Mouse (Mus musculus) limb, embryonic 10.5 days (tissue): Measurements from ENCODE around the gene Klf3. TPM values are rescaled to one million over a fixed set of nuclear protein-coding genes. Genes with fewer than 3 reads are reported as not detected.
"Not testable (repeated sequence)": the region's sequence is repeated elsewhere in the genome, so short reads cannot be mapped to it uniquely, and the experiment has no call there.

Experiments
- DNase-seq: peaks from one replicate; pipeline ENCODE4 v3.0.0-alpha.2; 2017; ENCODE audit warnings: low spot score
- H3K27ac ChIP-seq: fragments of 300-500 bp; sonication (generic); 2 replicates; pipeline ENCODE4 v1.5.1; 2016; ENCODE audit warnings: mild to moderate bottlenecking
- H3K27me3 ChIP-seq: fragments of 300-500 bp; sonication (generic); 2 replicates; pipeline ENCODE4 v1.6.1; 2016; ENCODE audit warnings: low read depth, mild to moderate bottlenecking; ENCODE audit not compliant: poor library complexity, severe bottlenecking
- H3K36me3 ChIP-seq: fragments of 300-500 bp; sonication (generic); 2 replicates; pipeline ENCODE4 v1.6.1; 2016; ENCODE audit warnings: mild to moderate bottlenecking, moderate library complexity
- H3K4me1 ChIP-seq: fragments of 300-500 bp; sonication (generic); 2 replicates; pipeline ENCODE4 v1.6.1; 2016
- H3K4me3 ChIP-seq: fragments of 300-500 bp; sonication (generic); 2 replicates; pipeline ENCODE4 v1.5.1; 2016; ENCODE audit warnings: mild to moderate bottlenecking, moderate library complexity
- H3K9me3 ChIP-seq: fragments of 300-500 bp; sonication (generic); replicated peaks from 2 replicates; pipeline ENCODE4 v1.6.1; 2016; ENCODE audit warnings: mild to moderate bottlenecking
- WGBS: fragments of 180-500 bp; shearing (Covaris S2); methylation state at CpG from one replicate; pipeline ENCODE4 v1.1.7; 2016; 5-methylcytosine and 5-hydroxymethylcytosine counted together
- polyA plus RNA-seq: library from polyadenylated mRNA; unstranded; fragments of >200 nt; fragmentation: Nextera tagmentation; extraction: Ambion mirVana; gene quantifications from 2 replicates; pipeline ENCODE4 v1.2.1, GENCODE M21; 2016

Gene Klf3
- polyA plus RNA-seq, 1 experiment from 2014 or later: 42.7 TPM

DNA sequence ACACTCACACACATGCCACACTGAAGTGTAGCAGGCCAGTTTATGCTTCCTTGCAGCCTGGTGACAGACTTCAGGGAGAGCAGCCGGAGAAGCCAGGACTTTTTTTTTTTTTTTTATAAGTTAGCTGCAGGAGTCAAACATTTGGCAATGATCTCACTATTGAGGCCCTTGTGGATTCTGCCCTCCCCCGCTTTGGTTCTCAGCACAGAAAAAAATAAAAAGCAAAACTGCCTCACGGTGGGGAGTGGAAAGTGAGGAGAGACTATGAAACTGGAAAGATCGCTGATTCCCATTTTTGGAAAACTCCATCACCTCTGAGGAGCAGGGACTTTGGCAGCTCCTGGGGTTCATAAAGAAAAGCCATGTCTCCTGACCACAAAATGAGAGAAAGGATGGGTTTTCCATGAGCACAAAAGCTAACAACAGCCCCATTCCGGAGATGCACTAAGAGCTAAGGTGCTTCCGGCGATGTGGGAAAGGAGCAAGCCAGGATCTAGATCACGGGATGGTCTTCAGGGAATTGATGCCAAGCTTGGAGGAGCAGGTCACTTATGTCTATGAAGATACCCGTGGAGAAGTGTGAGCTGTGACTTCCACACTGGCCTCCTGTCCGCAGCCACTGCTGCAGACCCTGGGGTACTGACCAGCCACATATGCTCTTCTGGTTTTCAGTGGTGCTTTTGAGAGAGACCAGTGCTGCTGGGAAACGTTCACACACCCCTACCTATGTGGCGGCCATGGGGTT lies 73.1 kb downstream of the Klf3 start:
- Histone ChIP-seq H3K27ac (peak overlapping the region; percentile 79), H3K4me1 (peaks cover 39% of the 10 kb centered on the region), H3K9me3 (no peaks in the 10 kb centered on the region), H3K36me3 (no peaks in the 10 kb centered on the region), H3K4me3 (no peak overlapping the region), H3K27me3 (no peaks in the 10 kb centered on the region)
- DNase-seq: no peak
- WGBS: 89% methylated on average over 12 of the region's 12 CpGs

DNA sequence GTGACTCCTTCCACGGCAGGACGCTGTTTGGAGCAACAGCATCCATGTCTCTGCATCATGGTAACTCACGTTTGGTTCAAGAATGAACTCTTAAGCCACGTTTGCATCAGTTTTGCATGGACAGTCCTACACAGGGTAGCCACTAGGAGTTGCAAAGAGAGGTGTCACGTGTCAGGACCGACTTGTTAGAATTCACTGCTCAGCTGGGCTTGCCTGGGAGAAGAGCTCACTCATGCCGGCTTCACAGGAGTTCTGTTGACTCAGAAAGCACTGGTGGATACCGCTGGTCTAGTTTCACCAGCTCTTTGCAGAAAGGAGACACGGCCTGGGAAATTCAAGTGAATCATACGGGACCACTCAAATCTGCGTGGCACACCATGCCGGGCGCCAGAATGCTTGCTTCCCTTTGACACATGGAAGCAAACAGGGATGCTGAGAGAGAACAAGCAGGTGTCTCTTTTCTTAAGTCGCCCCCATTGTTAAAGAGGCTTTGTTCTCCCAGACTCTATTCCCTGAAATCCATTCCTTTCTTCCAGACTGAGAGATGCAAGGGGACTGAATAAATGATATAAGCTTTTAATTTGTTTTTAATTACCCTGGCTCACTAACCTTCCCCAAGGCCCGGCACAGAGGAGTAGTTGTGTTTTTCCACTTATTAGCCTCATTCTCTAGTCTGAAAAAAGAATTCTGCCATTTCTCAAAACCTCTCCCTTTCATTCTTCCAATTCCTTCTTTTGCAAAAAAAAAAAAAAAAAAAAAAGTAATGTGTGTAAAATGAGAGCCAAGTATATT lies 74.2 kb downstream of the Klf3 start:
- Histone ChIP-seq H3K27ac (peak overlapping the region; percentile 79), H3K9me3 (no peaks in the 10 kb centered on the region), H3K27me3 (no peaks in the 10 kb centered on the region), H3K4me1 (peaks cover 39% of the 10 kb centered on the region), H3K36me3 (no peaks in the 10 kb centered on the region), H3K4me3 (no peak overlapping the region)
- 37% methylated on average over 15 of the region's 15 CpGs for WGBS
- no peak for DNase-seq

DNA sequence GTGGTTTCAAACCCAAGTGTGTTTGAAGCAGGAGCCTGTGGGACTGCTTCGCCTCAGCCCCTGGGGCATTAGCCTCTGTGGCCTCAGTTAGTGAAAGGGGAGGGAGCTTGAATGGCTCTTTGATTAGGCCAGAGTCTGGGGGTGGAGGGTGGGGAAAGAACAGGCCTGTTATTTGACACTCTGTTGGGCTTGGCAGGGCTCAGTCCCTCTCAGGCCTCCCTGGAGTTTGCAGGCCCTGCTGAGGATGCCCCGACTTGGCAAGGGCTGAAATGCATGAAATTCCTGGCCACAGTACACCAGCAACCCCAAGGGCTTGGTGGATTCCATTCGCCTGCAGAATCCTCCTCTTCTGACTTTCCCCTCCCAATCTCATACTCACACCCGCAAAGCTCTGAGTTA lies 74.8 kb downstream of the Klf3 start:
- H3K9me3 ChIP-seq: no peaks in the 10 kb centered on the region
- WGBS: 7% methylated on average over 4 of the region's 4 CpGs
- peak overlapping the region; percentile 75 for H3K27ac ChIP-seq
- DNase-seq: peak; percentile 75
- H3K4me3 ChIP-seq: no peak overlapping the region
- H3K27me3 ChIP-seq: no peaks in the 10 kb centered on the region
- H3K36me3 ChIP-seq: no peaks in the 10 kb centered on the region
- peaks cover 39% of the 10 kb centered on the region for H3K4me1 ChIP-seq

DNA sequence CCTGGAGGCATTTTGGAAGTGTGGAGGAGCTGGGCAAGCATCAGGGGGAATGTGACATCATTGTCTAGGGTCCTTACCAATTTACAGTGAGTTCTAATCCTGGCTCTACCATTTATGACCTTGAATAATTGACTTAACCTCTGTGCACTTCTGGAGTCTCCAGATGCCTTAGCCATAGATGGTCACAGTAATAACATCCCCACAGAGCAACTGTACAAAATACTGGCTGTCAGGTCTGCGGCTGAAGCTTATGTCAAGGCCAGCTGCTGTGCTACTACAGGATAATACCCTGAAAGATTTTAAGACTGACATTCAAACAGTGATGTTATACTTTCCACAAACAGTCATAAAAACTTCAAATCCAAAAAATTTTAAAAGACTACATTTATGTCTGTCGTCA lies 75.3 kb downstream of the Klf3 start:
- Histone ChIP-seq H3K27me3 (no peaks in the 10 kb centered on the region), H3K4me1 (peaks cover 40% of the 10 kb centered on the region)
- 79% methylated on average over 2 of the region's 2 CpGs for WGBS

DNA sequence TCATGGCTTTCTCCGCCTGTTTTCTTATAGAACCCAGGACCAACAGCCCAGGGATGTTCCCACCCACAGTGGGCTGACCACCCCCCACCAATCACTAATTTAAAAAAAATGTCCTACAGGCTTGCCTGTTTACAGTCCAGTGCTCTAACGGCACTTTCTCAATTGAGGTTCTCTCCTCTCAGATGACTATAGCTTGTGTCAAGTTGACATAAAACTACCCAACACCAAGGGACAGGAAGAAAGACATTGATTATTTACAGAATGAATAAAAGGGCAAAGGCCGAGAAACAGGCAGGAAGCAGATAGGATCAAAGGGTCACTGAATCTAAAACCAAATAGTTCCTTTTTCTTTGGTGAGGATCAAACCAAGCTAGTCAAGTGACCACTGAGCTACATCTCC lies 76.1 kb downstream of the Klf3 start:
- Histone ChIP-seq H3K27ac (peak overlapping the region; percentile 75), H3K9me3 (no peaks in the 10 kb centered on the region), H3K36me3 (no peaks in the 10 kb centered on the region), H3K4me3 (no peak overlapping the region), H3K27me3 (no peaks in the 10 kb centered on the region), H3K4me1 (peaks cover 47% of the 10 kb centered on the region)
- no peak for DNase-seq
- WGBS: 35% methylated on average over 3 of the region's 3 CpGs

More for the DNA sequence above, 75.3 kb downstream of the Klf3 start:
- Histone ChIP-seq H3K9me3 (no peaks in the 10 kb centered on the region), H3K4me3 (no peak overlapping the region), H3K27ac (peak overlapping the region; percentile 75), H3K36me3 (no peaks in the 10 kb centered on the region)
- no peak for DNase-seq

DNA sequence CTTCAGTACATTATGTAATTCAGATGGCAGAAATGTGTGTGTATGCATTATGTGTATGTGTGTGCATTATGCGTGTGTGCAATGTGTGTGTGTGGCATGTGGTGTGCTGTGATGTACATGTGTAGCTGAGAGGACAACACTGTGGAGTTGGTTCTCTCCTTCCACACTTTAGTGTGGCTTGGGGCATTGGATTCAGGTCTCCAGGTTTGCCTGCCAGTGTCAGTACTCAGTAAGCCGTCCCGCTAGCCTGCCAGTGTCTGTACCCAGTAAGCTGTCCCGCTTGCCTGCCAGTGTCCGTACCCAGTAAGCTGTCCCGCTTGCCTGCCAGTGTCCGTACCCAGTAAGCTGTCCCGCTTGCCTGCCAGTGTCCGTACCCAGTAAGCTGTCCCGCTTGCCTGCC lies 78.4 kb downstream of the Klf3 start:
- WGBS: 91% methylated on average over 7 of the region's 10 CpGs
- peaks cover 45% of the 10 kb centered on the region for H3K4me1 ChIP-seq
- H3K36me3 ChIP-seq, DNase-seq, H3K4me3 ChIP-seq, H3K9me3 ChIP-seq, H3K27me3 ChIP-seq, H3K27ac ChIP-seq: not testable (repeated sequence)

DNA sequence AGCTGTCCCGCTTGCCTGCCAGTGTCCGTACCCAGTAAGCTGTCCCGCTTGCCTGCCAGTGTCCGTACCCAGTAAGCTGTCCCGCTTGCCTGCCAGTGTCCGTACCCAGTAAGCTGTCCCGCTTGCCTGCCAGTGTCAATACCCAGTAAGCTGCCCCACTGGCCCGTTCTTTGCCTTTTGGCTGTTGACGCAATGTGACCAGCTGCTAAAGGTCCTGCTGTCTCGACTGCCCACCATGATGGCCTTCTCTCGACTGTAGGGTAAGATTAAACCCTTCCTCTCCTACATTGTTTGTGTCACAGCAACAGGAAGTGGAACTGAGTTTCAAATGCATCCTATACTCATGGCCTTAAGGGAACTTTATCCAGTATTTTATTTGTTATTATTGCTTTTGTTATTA lies 78.8 kb downstream of the Klf3 start:
- not testable (repeated sequence) for H3K36me3 ChIP-seq, H3K27ac ChIP-seq, DNase-seq, H3K9me3 ChIP-seq, H3K4me3 ChIP-seq, H3K27me3 ChIP-seq
- peaks cover 41% of the 10 kb centered on the region for H3K4me1 ChIP-seq
- WGBS: 84% methylated on average over 9 of the region's 11 CpGs

Other genes with a start within 250 kb of the Klf3 start
- gene Tlr1, start 130.2 kb downstream of the Klf3 start, polyA plus RNA-seq: 0.19 and 0.28 TPM in 2 replicates
- gene Tlr6, start 156.7 kb downstream of the Klf3 start, polyA plus RNA-seq: 0.18 and 0.25 TPM in 2 replicates
- gene Fam114a1, start 166.7 kb downstream of the Klf3 start, polyA plus RNA-seq: 12.5 and 18.3 TPM in 2 replicates